Mouse (Mus musculus): ENCODE measurements around the gene Dkkl1. TPM values are rescaled to one million over a fixed set of nuclear protein-coding genes. Genes with fewer than 3 reads are reported as not detected.

Gene Dkkl1
- polyA plus RNA-seq, 1 experiment, result 2.8 TPM

- no peak for TF ChIP-seq POLR2A (IDR thresholded peaks at IDR 0.05; ENCODE audit: low read depth, low read length)
- TF ChIP-seq CTCF (IDR thresholded peaks at IDR 0.05; ENCODE audit: extremely low read depth, insufficient read depth, insufficient read length, insufficient replicate concordance), result no peak
- WGBS, result 74% methylated on average over 13 of the region's 13 CpGs
- no peak for DNase-seq (ENCODE audit: low read depth in 1 of 2, low spot score in 2 of 2)
- no peak overlapping the region for H3K4me3 ChIP-seq (ENCODE audit: extremely low read depth, insufficient read depth, insufficient read length)
- H3K27me3 ChIP-seq (ENCODE audit: control insufficient read depth, insufficient read depth, low read length), result no peaks in the 10 kb centered on the region
- H3K4me1 ChIP-seq (ENCODE audit: control insufficient read depth, insufficient read depth, insufficient read length), result no peaks in the 10 kb centered on the region
- H3K36me3 ChIP-seq (ENCODE audit: control insufficient read depth, insufficient read depth, low read length), result no peaks in the 10 kb centered on the region
- no peak overlapping the region for H3K27ac ChIP-seq (ENCODE audit: insufficient read depth, low read length)
These were observed 16.4 kb downstream of the Dkkl1 start for GRCm38 (mm10) chr7:45195341-45196175.

- Histone ChIP-seq H3K27me3 (ENCODE audit: control insufficient read depth, insufficient read depth, low read length) (no peaks in the 10 kb centered on the region), H3K27ac (ENCODE audit: insufficient read depth, low read length) (no peak overlapping the region), H3K4me1 (ENCODE audit: control insufficient read depth, insufficient read depth, insufficient read length) (no peaks in the 10 kb centered on the region), H3K36me3 (ENCODE audit: control insufficient read depth, insufficient read depth, low read length) (no peaks in the 10 kb centered on the region), H3K4me3 (ENCODE audit: extremely low read depth, insufficient read depth, insufficient read length) (no peak overlapping the region)
- WGBS, result 87% methylated on average over 17 of the region's 17 CpGs
- no peak for TF ChIP-seq CTCF (IDR thresholded peaks at IDR 0.05; ENCODE audit: extremely low read depth, insufficient read depth, insufficient read length, insufficient replicate concordance)
- TF ChIP-seq POLR2A (IDR thresholded peaks at IDR 0.05; ENCODE audit: low read depth, low read length), result no peak
- no peak for DNase-seq (ENCODE audit: low read depth in 1 of 2, low spot score in 2 of 2)
These were observed 17.8 kb downstream of the Dkkl1 start for GRCm38 (mm10) chr7:45193871-45194785.

GRCm38 (mm10) chr7:45193406-45193805, 18.5 kb downstream of the Dkkl1 start:
- no peak overlapping the region for H3K4me3 ChIP-seq (ENCODE audit: extremely low read depth, insufficient read depth, insufficient read length)
- no peaks in the 10 kb centered on the region for H3K27me3 ChIP-seq (ENCODE audit: control insufficient read depth, insufficient read depth, low read length)
- WGBS, result 58% methylated on average over 5 of the region's 5 CpGs
- H3K36me3 ChIP-seq (ENCODE audit: control insufficient read depth, insufficient read depth, low read length), result no peaks in the 10 kb centered on the region
- no peaks in the 10 kb centered on the region for H3K4me1 ChIP-seq (ENCODE audit: control insufficient read depth, insufficient read depth, insufficient read length)
- no peak for TF ChIP-seq POLR2A (IDR thresholded peaks at IDR 0.05; ENCODE audit: low read depth, low read length)
- no peak for TF ChIP-seq CTCF (IDR thresholded peaks at IDR 0.05; ENCODE audit: extremely low read depth, insufficient read depth, insufficient read length, insufficient replicate concordance)
- no peak for DNase-seq (ENCODE audit: low read depth in 1 of 2, low spot score in 2 of 2)
- no peak overlapping the region for H3K27ac ChIP-seq (ENCODE audit: insufficient read depth, low read length)

GRCm38 (mm10) chr7:45192585-45193310, 19.2 kb downstream of the Dkkl1 start:
- no peak overlapping the region for H3K4me3 ChIP-seq (ENCODE audit: extremely low read depth, insufficient read depth, insufficient read length)
- TF ChIP-seq POLR2A (IDR thresholded peaks at IDR 0.05; ENCODE audit: low read depth, low read length), result no peak
- no peak for TF ChIP-seq CTCF (IDR thresholded peaks at IDR 0.05; ENCODE audit: extremely low read depth, insufficient read depth, insufficient read length, insufficient replicate concordance)
- WGBS, result 85% methylated on average over 7 of the region's 7 CpGs
- no peaks in the 10 kb centered on the region for H3K4me1 ChIP-seq (ENCODE audit: control insufficient read depth, insufficient read depth, insufficient read length)
- no peak overlapping the region for H3K27ac ChIP-seq (ENCODE audit: insufficient read depth, low read length)
- H3K27me3 ChIP-seq (ENCODE audit: control insufficient read depth, insufficient read depth, low read length), result no peaks in the 10 kb centered on the region
- no peak for DNase-seq (ENCODE audit: low read depth in 1 of 2, low spot score in 2 of 2)
- H3K36me3 ChIP-seq (ENCODE audit: control insufficient read depth, insufficient read depth, low read length), result no peaks in the 10 kb centered on the region

GRCm38 (mm10) chr7:45191803-45192363, 20.1 kb downstream of the Dkkl1 start:
- H3K27ac ChIP-seq (ENCODE audit: insufficient read depth, low read length), result no peak overlapping the region
- 49% methylated on average over 8 of the region's 8 CpGs for WGBS
- no peaks in the 10 kb centered on the region for H3K36me3 ChIP-seq (ENCODE audit: control insufficient read depth, insufficient read depth, low read length)
- no peak for TF ChIP-seq CTCF (IDR thresholded peaks at IDR 0.05; ENCODE audit: extremely low read depth, insufficient read depth, insufficient read length, insufficient replicate concordance)
- TF ChIP-seq POLR2A (IDR thresholded peaks at IDR 0.05; ENCODE audit: low read depth, low read length), result no peak
- H3K27me3 ChIP-seq (ENCODE audit: control insufficient read depth, insufficient read depth, low read length), result no peaks in the 10 kb centered on the region
- no peaks in the 10 kb centered on the region for H3K4me1 ChIP-seq (ENCODE audit: control insufficient read depth, insufficient read depth, insufficient read length)
- DNase-seq (ENCODE audit: low read depth in 1 of 2, low spot score in 2 of 2), result no peak
- H3K4me3 ChIP-seq (ENCODE audit: extremely low read depth, insufficient read depth, insufficient read length), result no peak overlapping the region

- 51% methylated on average over 2 of the region's 2 CpGs for WGBS
- no peaks in the 10 kb centered on the region for H3K4me1 ChIP-seq (ENCODE audit: control insufficient read depth, insufficient read depth, insufficient read length)
- no peak for DNase-seq (ENCODE audit: low read depth in 1 of 2, low spot score in 2 of 2)
- H3K27ac ChIP-seq (ENCODE audit: insufficient read depth, low read length), result no peak overlapping the region
- H3K36me3 ChIP-seq (ENCODE audit: control insufficient read depth, insufficient read depth, low read length), result no peaks in the 10 kb centered on the region
- no peaks in the 10 kb centered on the region for H3K27me3 ChIP-seq (ENCODE audit: control insufficient read depth, insufficient read depth, low read length)
- H3K4me3 ChIP-seq (ENCODE audit: extremely low read depth, insufficient read depth, insufficient read length), result no peak overlapping the region
- no peak for TF ChIP-seq CTCF (IDR thresholded peaks at IDR 0.05; ENCODE audit: extremely low read depth, insufficient read depth, insufficient read length, insufficient replicate concordance)
- no peak for TF ChIP-seq POLR2A (IDR thresholded peaks at IDR 0.05; ENCODE audit: low read depth, low read length)
These were observed 20.8 kb downstream of the Dkkl1 start for GRCm38 (mm10) chr7:45191161-45191560.
